Mouse (Mus musculus) thymus, adult 2 months (tissue): ENCODE data around the gene Gpr149. TPM values are rescaled to one million over a fixed set of nuclear protein-coding genes. Genes with fewer than 3 reads are reported as not detected.

Experiments used
- DNase-seq: peaks from one replicate; pipeline ENCODE4 v3.0.0; 2021
- H3K27ac ChIP-seq: fragments of 200-500 bp; 2 replicates; pipeline ENCODE4 v1.5.1; 2012; ENCODE audit warnings: low read length, control low read depth; ENCODE audit not compliant: control insufficient read depth, insufficient read depth
- H3K27me3 ChIP-seq: fragments of 200-500 bp; 2 replicates; pipeline ENCODE4 v1.6.1; 2012; ENCODE audit warnings: mild to moderate bottlenecking, low read length, moderate library complexity, mixed read lengths; ENCODE audit not compliant: control insufficient read depth, insufficient read depth
- H3K36me3 ChIP-seq: fragments of 200-500 bp; 2 replicates; pipeline ENCODE4 v1.6.1; 2012; ENCODE audit warnings: mild to moderate bottlenecking, low read length, moderate library complexity; ENCODE audit not compliant: control insufficient read depth, insufficient read depth
- H3K4me1 ChIP-seq: fragments of 200-500 bp; replicated peaks from 2 replicates; pipeline ENCODE4 v1.6.1; 2012; ENCODE audit warnings: low read length; ENCODE audit not compliant: control insufficient read depth, insufficient read depth
- H3K4me3 ChIP-seq: fragments of 200-500 bp; 2 replicates; pipeline ENCODE4 v1.5.1; 2012; ENCODE audit warnings: mild to moderate bottlenecking, low read length, control low read depth, moderate library complexity; ENCODE audit not compliant: control insufficient read depth, insufficient read depth
- CTCF ChIP-seq: fragments of 200-500 bp; IDR thresholded peaks from 2 replicates; pipeline ENCODE4 v1.5.1; 2012; ENCODE audit warnings: mild to moderate bottlenecking, control low read depth, low read length, moderate library complexity, borderline replicate concordance; ENCODE audit not compliant: control insufficient read depth, poor library complexity, insufficient read depth; ENCODE audit errors: extremely low read depth
- POLR2A ChIP-seq: fragments of 200-500 bp; IDR thresholded peaks from 2 replicates; pipeline ENCODE4 v1.6.1; 2012; ENCODE audit warnings: mild to moderate bottlenecking, low read length, control low read depth, moderate library complexity; ENCODE audit not compliant: control insufficient read depth, poor library complexity, insufficient read depth; ENCODE audit errors: extremely low read depth
- WGBS: fragments of 180-500 bp; shearing (Covaris S2); methylation state at CpG from one replicate; pipeline ENCODE4 v1.1.7; 2018; 5-methylcytosine and 5-hydroxymethylcytosine counted together
- polyA plus RNA-seq: library from polyadenylated mRNA; depleted of rRNA; stranded (reverse); fragments of >200 nt; gene quantifications from 2 replicates; pipeline ENCODE4 v1.2.3, GENCODE M21; 2012; rRNA removed

The Gpr149 gene
- polyA plus RNA-seq, 1 experiment: not detected

DNA sequence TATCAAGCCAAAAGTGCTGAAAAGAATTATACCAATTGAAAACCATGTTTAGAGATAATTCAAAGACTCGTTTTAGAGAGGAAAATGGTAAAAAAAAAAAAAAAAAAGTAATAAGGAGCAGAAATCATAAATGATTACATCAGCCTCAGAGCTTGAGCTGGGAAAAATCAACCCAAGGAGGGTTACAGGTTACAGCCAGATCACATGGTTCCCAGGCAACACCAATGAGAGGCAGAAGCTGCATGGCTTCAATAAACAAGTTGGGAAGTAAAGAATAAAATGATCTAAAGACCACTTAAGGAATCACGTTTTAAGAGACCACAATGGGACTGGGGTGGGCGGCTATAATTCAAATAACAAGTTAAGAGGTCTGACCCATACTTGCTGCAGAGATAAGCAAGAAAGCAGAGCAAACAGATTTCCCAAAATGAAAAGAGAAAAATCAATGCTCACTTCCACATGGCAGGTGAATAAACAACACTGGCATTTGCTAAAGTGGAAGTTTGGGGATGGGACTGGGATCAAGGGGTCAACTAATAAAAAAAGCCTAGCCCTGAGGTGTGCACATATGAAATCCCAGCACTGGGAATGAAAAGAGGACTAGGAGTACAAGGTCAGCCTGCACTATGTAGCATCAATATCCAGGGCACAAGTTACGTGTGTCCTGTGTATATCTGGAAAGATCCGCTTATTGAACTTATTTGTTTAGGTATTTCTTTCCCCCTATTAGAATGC lies 99.6 kb downstream of the Gpr149 start:
- no peak for TF ChIP-seq POLR2A
- no peak for TF ChIP-seq CTCF
- H3K27me3 ChIP-seq: no peaks in the 10 kb centered on the region
- no peak overlapping the region for H3K4me3 ChIP-seq
- H3K4me1 ChIP-seq: peaks cover 2% of the 10 kb centered on the region
- H3K27ac ChIP-seq: no peak overlapping the region
- DNase-seq: no peak
- H3K36me3 ChIP-seq: peaks cover 17% of the 10 kb centered on the region
- WGBS: 94% methylated on average over 5 of the region's 5 CpGs

DNA sequence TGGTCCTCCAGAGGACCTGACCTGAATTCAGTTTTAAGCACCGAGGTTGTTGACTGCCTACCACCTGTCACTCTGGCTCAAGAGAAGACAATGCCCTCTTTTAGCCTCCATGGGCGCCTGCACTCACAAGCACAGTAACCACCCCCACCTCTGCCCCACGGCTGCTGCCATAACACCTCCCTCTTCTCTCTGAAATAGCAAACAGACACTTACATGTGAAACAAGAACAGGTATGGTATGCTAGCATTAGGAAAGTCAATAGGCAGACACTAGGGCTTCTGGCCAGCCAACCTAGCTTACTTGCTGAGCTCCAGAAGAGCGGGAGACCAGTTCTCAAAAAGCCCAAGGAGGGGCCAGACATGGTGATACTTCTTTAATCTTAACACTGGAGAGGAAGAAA lies 105.6 kb downstream of the Gpr149 start:
- Histone ChIP-seq H3K27ac (no peak overlapping the region), H3K36me3 (peaks cover 60% of the 10 kb centered on the region), H3K4me3 (no peak overlapping the region), H3K4me1 (no peaks in the 10 kb centered on the region), H3K27me3 (no peaks in the 10 kb centered on the region)
- no peak for DNase-seq
- TF ChIP-seq CTCF: no peak
- TF ChIP-seq POLR2A: no peak
- WGBS: 94% methylated on average over 4 of the region's 4 CpGs

DNA sequence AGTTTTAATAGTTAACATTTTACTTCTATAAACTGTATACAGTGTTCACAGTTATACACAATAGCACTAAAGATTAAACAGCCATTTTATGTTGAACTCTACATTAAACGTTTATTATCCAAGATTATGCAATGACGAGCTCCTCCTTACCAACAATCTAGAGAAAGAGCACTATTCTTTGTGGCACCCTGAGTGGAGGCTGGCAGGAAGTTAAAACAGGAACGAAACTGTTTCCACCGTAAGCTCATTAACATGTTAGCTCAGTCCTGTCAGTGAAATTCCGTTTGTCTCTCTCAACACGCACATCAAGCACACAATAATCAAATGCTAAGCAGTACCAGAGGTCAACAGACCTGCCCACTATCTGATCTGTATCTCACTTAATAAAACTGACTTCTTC lies 112.4 kb downstream of the Gpr149 start:
- WGBS: 76% methylated on average over 6 of the region's 6 CpGs

DNA sequence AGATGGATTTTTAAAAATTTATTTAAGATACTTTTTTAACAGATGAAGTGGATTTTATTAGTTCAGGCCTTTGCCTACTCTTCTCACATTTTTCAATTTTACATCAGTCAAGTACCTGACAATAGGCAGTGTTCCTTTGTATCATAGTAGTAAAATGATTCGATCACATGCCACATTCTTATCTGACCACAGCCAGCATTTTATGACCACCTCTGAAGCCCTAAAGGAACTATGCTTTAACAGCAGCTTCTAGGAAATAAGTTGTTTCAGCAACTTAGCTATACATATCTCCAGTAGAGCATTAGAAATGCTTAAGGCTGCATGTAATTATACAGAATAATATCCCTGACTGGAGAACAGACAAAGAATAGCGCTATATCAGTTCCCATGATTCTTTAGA lies 120.6 kb downstream of the Gpr149 start:
- 100% methylated on average over 2 of the region's 2 CpGs for WGBS

More for the DNA sequence above, 112.4 kb downstream of the Gpr149 start:
- DNase-seq: no peak
- H3K36me3 ChIP-seq: peaks cover 69% of the 10 kb centered on the region
- no peaks in the 10 kb centered on the region for H3K27me3 ChIP-seq
- TF ChIP-seq POLR2A (no peak), CTCF (no peak)
- no peak overlapping the region for H3K27ac ChIP-seq
- no peak overlapping the region for H3K4me3 ChIP-seq
- no peaks in the 10 kb centered on the region for H3K4me1 ChIP-seq

More for the DNA sequence above, 120.6 kb downstream of the Gpr149 start:
- TF ChIP-seq POLR2A (no peak), CTCF (no peak)
- Histone ChIP-seq H3K4me1 (no peaks in the 10 kb centered on the region), H3K27me3 (no peaks in the 10 kb centered on the region), H3K36me3 (peaks cover 44% of the 10 kb centered on the region), H3K4me3 (no peak overlapping the region), H3K27ac (no peak overlapping the region)
- no peak for DNase-seq

Other genes with a start within 250 kb of the Gpr149 start
- gene Dhx36, start 98.1 kb downstream of the Gpr149 start, polyA plus RNA-seq: 6.4 and 8.7 TPM in 2 replicates